Mouse (Mus musculus): ENCODE results near the gene Naa50. TPM values are rescaled to one million over a fixed set of nuclear protein-coding genes. Genes with fewer than 3 reads are reported as not detected.

Gene Naa50
- polyA plus RNA-seq, 1 experiment from 2014 or later: 92.1 TPM

GRCm38 (mm10) chr16:44163831-44164230 lies 24.2 kb downstream of the Naa50 start:
- WGBS: 88% methylated on average over 2 of the region's 2 CpGs

GRCm38 (mm10) chr16:44165182-44165581 lies 25.6 kb downstream of the Naa50 start:
- H3K4me2 ChIP-seq (ENCODE audit: low read depth, low read length): no peak overlapping the region
- peaks cover 7% of the 10 kb centered on the region; the same call in 1 of the 2 replicates for H3K36me3 ChIP-seq (ENCODE audit: control insufficient read depth, insufficient read depth, low read length)
- H3K4me3 ChIP-seq (ENCODE audit: low read depth, low read length): no peak overlapping the region
- 25% methylated on average over 3 of the region's 3 CpGs for WGBS
- DNase-seq (ENCODE audit: low spot score): peak; percentile 53
- no peaks in the 10 kb centered on the region for H3K9me3 ChIP-seq (ENCODE audit: control insufficient read depth, low read length)
- H3K4me1 ChIP-seq (ENCODE audit: control insufficient read depth, insufficient read depth, low read length): no peaks in the 10 kb centered on the region
- H3K9ac ChIP-seq (ENCODE audit: low read depth, low read length): no peak overlapping the region
- ATAC-seq (ENCODE audit: low read depth): no peak
- no peak overlapping the region for H3K27ac ChIP-seq (replicated peaks; ENCODE audit: low read depth, low read length)
- H3K27me3 ChIP-seq (replicated peaks; ENCODE audit: control insufficient read depth, insufficient read depth, low read length): no peaks in the 10 kb centered on the region

More at GRCm38 (mm10) chr16:44163831-44164230, 24.2 kb downstream of the Naa50 start:
- Histone ChIP-seq H3K4me3 (ENCODE audit: low read depth, low read length) (no peak overlapping the region), H3K27ac (replicated peaks; ENCODE audit: low read depth, low read length) (no peak overlapping the region), H3K4me1 (ENCODE audit: control insufficient read depth, insufficient read depth, low read length) (no peaks in the 10 kb centered on the region), H3K4me2 (ENCODE audit: low read depth, low read length) (no peak overlapping the region), H3K9ac (ENCODE audit: low read depth, low read length) (no peak overlapping the region), H3K36me3 (ENCODE audit: control insufficient read depth, insufficient read depth, low read length) (peaks cover 21% of the 10 kb centered on the region; the same call in 1 of the 2 replicates), H3K9me3 (ENCODE audit: control insufficient read depth, low read length) (no peaks in the 10 kb centered on the region), H3K27me3 (replicated peaks; ENCODE audit: control insufficient read depth, insufficient read depth, low read length) (no peaks in the 10 kb centered on the region)
- ATAC-seq (ENCODE audit: low read depth): no peak
- no peak for DNase-seq (ENCODE audit: low spot score)

- H3K4me1 ChIP-seq (ENCODE audit: control insufficient read depth, insufficient read depth, low read length): peaks cover 1% of the 10 kb centered on the region
- no peak overlapping the region for H3K27ac ChIP-seq (replicated peaks; ENCODE audit: low read depth, low read length)
- H3K9ac ChIP-seq (ENCODE audit: low read depth, low read length): no peak overlapping the region
- no peaks in the 10 kb centered on the region for H3K27me3 ChIP-seq (replicated peaks; ENCODE audit: control insufficient read depth, insufficient read depth, low read length)
- DNase-seq (ENCODE audit: low spot score) (no peak), ATAC-seq (ENCODE audit: low read depth) (no peak)
- 73% methylated on average over 4 of the region's 4 CpGs for WGBS
- H3K4me2 ChIP-seq (ENCODE audit: low read depth, low read length): no peak overlapping the region
- no peaks in the 10 kb centered on the region for H3K36me3 ChIP-seq (ENCODE audit: control insufficient read depth, insufficient read depth, low read length)
- no peaks in the 10 kb centered on the region for H3K9me3 ChIP-seq (ENCODE audit: control insufficient read depth, low read length)
- no peak overlapping the region for H3K4me3 ChIP-seq (ENCODE audit: low read depth, low read length)
These were observed 29.4 kb downstream of the Naa50 start for GRCm38 (mm10) chr16:44168990-44169389.

- H3K9ac ChIP-seq (ENCODE audit: low read depth, low read length): peak overlapping the region; percentile 97
- under 1% methylated on average over 26 of the region's 26 CpGs for WGBS
- H3K4me3 ChIP-seq (ENCODE audit: low read depth, low read length): peak overlapping the region; percentile 86
- no peaks in the 10 kb centered on the region for H3K27me3 ChIP-seq (replicated peaks; ENCODE audit: control insufficient read depth, insufficient read depth, low read length)
- peaks cover 12% of the 10 kb centered on the region for H3K4me1 ChIP-seq (ENCODE audit: control insufficient read depth, insufficient read depth, low read length)
- H3K36me3 ChIP-seq (ENCODE audit: control insufficient read depth, insufficient read depth, low read length): no peaks in the 10 kb centered on the region
- no peaks in the 10 kb centered on the region for H3K9me3 ChIP-seq (ENCODE audit: control insufficient read depth, low read length)
- peak; percentile 99 for DNase-seq (ENCODE audit: low spot score)
- ATAC-seq (ENCODE audit: low read depth): peak; percentile 100
- H3K4me2 ChIP-seq (ENCODE audit: low read depth, low read length): peak overlapping the region; percentile 89
- peak overlapping the region; percentile 95 for H3K27ac ChIP-seq (replicated peaks; ENCODE audit: low read depth, low read length)
These were observed 32.9 kb downstream of the Naa50 start for GRCm38 (mm10) chr16:44172297-44173154.

GRCm38 (mm10) chr16:44173155-44173941 lies 33.7 kb downstream of the Naa50 start, which contains the start of gene Usf3:
Gene Usf3, plus strand, starts transcription at chr16:44173246.
- DNase-seq (ENCODE audit: low spot score) (peak; percentile 47), ATAC-seq (ENCODE audit: low read depth) (peak; percentile 60)
- Histone ChIP-seq H3K9me3 (ENCODE audit: control insufficient read depth, low read length) (no peaks in the 10 kb centered on the region), H3K4me1 (ENCODE audit: control insufficient read depth, insufficient read depth, low read length) (peaks cover 12% of the 10 kb centered on the region), H3K4me3 (ENCODE audit: low read depth, low read length) (peak within 1 kb of the TSS; percentile 86), H3K36me3 (ENCODE audit: control insufficient read depth, insufficient read depth, low read length) (no peaks in the 10 kb centered on the region), H3K4me2 (ENCODE audit: low read depth, low read length) (peak within 1 kb of the TSS; percentile 89), H3K27ac (replicated peaks; ENCODE audit: low read depth, low read length) (peak within 1 kb of the TSS; percentile 95), H3K27me3 (replicated peaks; ENCODE audit: control insufficient read depth, insufficient read depth, low read length) (no peaks in the 10 kb centered on the region), H3K9ac (ENCODE audit: low read depth, low read length) (peak within 1 kb of the TSS; percentile 97)
- 0% methylated on average over 19 of the region's 77 CpGs for WGBS

GRCm38 (mm10) chr16:44173966-44174530 lies 34.4 kb downstream of the Naa50 start:
- Histone ChIP-seq H3K4me2 (ENCODE audit: low read depth, low read length) (peak overlapping the region; percentile 89), H3K9me3 (ENCODE audit: control insufficient read depth, low read length) (no peaks in the 10 kb centered on the region), H3K27ac (replicated peaks; ENCODE audit: low read depth, low read length) (peak overlapping the region; percentile 95), H3K9ac (ENCODE audit: low read depth, low read length) (peak overlapping the region; percentile 97), H3K36me3 (ENCODE audit: control insufficient read depth, insufficient read depth, low read length) (no peaks in the 10 kb centered on the region), H3K4me1 (ENCODE audit: control insufficient read depth, insufficient read depth, low read length) (peaks cover 12% of the 10 kb centered on the region), H3K27me3 (replicated peaks; ENCODE audit: control insufficient read depth, insufficient read depth, low read length) (no peaks in the 10 kb centered on the region), H3K4me3 (ENCODE audit: low read depth, low read length) (peak overlapping the region; percentile 86)
- DNase-seq (ENCODE audit: low spot score) (no peak), ATAC-seq (ENCODE audit: low read depth) (no peak)
- WGBS: 16% methylated on average over 7 of the region's 7 CpGs

GRCm38 (mm10) chr16:44175001-44175400 lies 35.4 kb downstream of the Naa50 start:
- Histone ChIP-seq H3K27me3 (replicated peaks; ENCODE audit: control insufficient read depth, insufficient read depth, low read length) (no peaks in the 10 kb centered on the region), H3K27ac (replicated peaks; ENCODE audit: low read depth, low read length) (no peak overlapping the region), H3K4me3 (ENCODE audit: low read depth, low read length) (no peak overlapping the region; the same call in 1 of the 2 replicates), H3K9ac (ENCODE audit: low read depth, low read length) (no peak overlapping the region), H3K36me3 (ENCODE audit: control insufficient read depth, insufficient read depth, low read length) (no peaks in the 10 kb centered on the region), H3K4me1 (ENCODE audit: control insufficient read depth, insufficient read depth, low read length) (peaks cover 12% of the 10 kb centered on the region), H3K9me3 (ENCODE audit: control insufficient read depth, low read length) (no peaks in the 10 kb centered on the region), H3K4me2 (ENCODE audit: low read depth, low read length) (no peak overlapping the region)
- DNase-seq (ENCODE audit: low spot score): no peak
- no peak for ATAC-seq (ENCODE audit: low read depth)
- WGBS: 82% methylated on average over 1 of the region's 1 CpGs

- Histone ChIP-seq H3K27me3 (replicated peaks; ENCODE audit: control insufficient read depth, insufficient read depth, low read length) (no peaks in the 10 kb centered on the region), H3K27ac (replicated peaks; ENCODE audit: low read depth, low read length) (no peak overlapping the region), H3K4me1 (ENCODE audit: control insufficient read depth, insufficient read depth, low read length) (peaks cover 12% of the 10 kb centered on the region), H3K4me2 (ENCODE audit: low read depth, low read length) (no peak overlapping the region), H3K9me3 (ENCODE audit: control insufficient read depth, low read length) (no peaks in the 10 kb centered on the region), H3K4me3 (ENCODE audit: low read depth, low read length) (no peak overlapping the region), H3K36me3 (ENCODE audit: control insufficient read depth, insufficient read depth, low read length) (no peaks in the 10 kb centered on the region), H3K9ac (ENCODE audit: low read depth, low read length) (no peak overlapping the region)
- DNase-seq (ENCODE audit: low spot score): no peak
- ATAC-seq (ENCODE audit: low read depth): no peak
- WGBS: 94% methylated on average over 2 of the region's 2 CpGs
These were observed 36.9 kb downstream of the Naa50 start for GRCm38 (mm10) chr16:44176511-44176910.

Data from embryonic facial prominence, embryonic 14.5 days (tissue).